Mouse (Mus musculus): ENCODE data around the gene Chst3. TPM values are rescaled to one million over a fixed set of nuclear protein-coding genes. Genes with fewer than 3 reads are reported as not detected.
"Not testable (repeated sequence)": the region's sequence is repeated elsewhere in the genome, so short reads cannot be mapped to it uniquely, and the experiment has no call there.

Chst3 gene
- 1 to 10 TPM; 1.0 to 1.1 TPM for total RNA-seq (2021)

- intact Hi-C loops (cut with DNase I): no loop called here
- peak; percentile 47 to 55 for DNase-seq
Observed at GRCm38 (mm10) chr10:60218591-60219499, at the start of gene Chst3. TSS of gene Chst3 (minus strand) at chr10:60219260.

GRCm38 (mm10) chr10:60268738-60269137 lies 49.7 kb upstream of the Chst3 start:
- intact Hi-C loops (cut with DNase I): no loop called here
- no peak for DNase-seq

GRCm38 (mm10) chr10:60266842-60267401 lies 47.9 kb upstream of the Chst3 start:
- intact Hi-C loops (cut with DNase I): no loop called here
- DNase-seq: no peak

- peak in 1 of 2 experiments; percentile 21 for DNase-seq
- intact Hi-C loops (cut with DNase I): no loop called here
Observed at GRCm38 (mm10) chr10:60265252-60265651, 46.2 kb upstream of the Chst3 start.

- peak in 1 of 2 experiments; percentile 7 for DNase-seq
- intact Hi-C loops (cut with DNase I): no loop called here
Observed at GRCm38 (mm10) chr10:60263351-60263750, 44.3 kb upstream of the Chst3 start.

- peak; percentile 87 to 89 for DNase-seq
- intact Hi-C loops (cut with DNase I): no loop called here
Observed at GRCm38 (mm10) chr10:60262386-60262785, 43.3 kb upstream of the Chst3 start.

- intact Hi-C loops (cut with DNase I): no loop called here
- DNase-seq: no peak
Observed at GRCm38 (mm10) chr10:60261530-60261929, 42.5 kb upstream of the Chst3 start.

- intact Hi-C loops (cut with DNase I): no loop called here
- DNase-seq: peak in 1 of 2 experiments; percentile 16
Observed at GRCm38 (mm10) chr10:60260557-60261294, 41.7 kb upstream of the Chst3 start.

- DNase-seq: no peak
- intact Hi-C loops (cut with DNase I): no loop called here
Observed at GRCm38 (mm10) chr10:60257261-60257825, 38.3 kb upstream of the Chst3 start.

- DNase-seq: no peak
- intact Hi-C loops (cut with DNase I): no loop called here
Observed at GRCm38 (mm10) chr10:60256088-60256487, 37.0 kb upstream of the Chst3 start.

- intact Hi-C loops (cut with DNase I): no loop called here
- no peak for DNase-seq
Observed at GRCm38 (mm10) chr10:60252606-60253005, 33.5 kb upstream of the Chst3 start.

- intact Hi-C loops (cut with DNase I): no loop called here
- no peak for DNase-seq
Observed at GRCm38 (mm10) chr10:60252187-60252586, 33.1 kb upstream of the Chst3 start.

GRCm38 (mm10) chr10:60250426-60250965 lies 31.4 kb upstream of the Chst3 start:
- intact Hi-C loops (cut with DNase I): no loop called here
- DNase-seq: no peak

GRCm38 (mm10) chr10:60248345-60248744 lies 29.3 kb upstream of the Chst3 start:
- not testable (repeated sequence) for DNase-seq
- intact Hi-C loops (cut with DNase I): loop anchor here (5.0 kb wide), 1 partner anchor 356 kb away; no protein-coding TSS in a partner anchor

GRCm38 (mm10) chr10:60246519-60246918 lies 27.5 kb upstream of the Chst3 start:
- peak; percentile 47 to 59 for DNase-seq
- intact Hi-C loops (cut with DNase I): loop anchor here (5.0 kb wide), 1 partner anchor 354 kb away; no protein-coding TSS in a partner anchor

- intact Hi-C loops (cut with DNase I): loop anchor here (1.0 to 5.0 kb wide), 3 partner anchors 37 to 353 kb away; no protein-coding TSS in a partner anchor
- no peak for DNase-seq
Observed at GRCm38 (mm10) chr10:60245635-60246034, 26.6 kb upstream of the Chst3 start.

- intact Hi-C loops (cut with DNase I): loop anchor here (1.0 to 5.0 kb wide), 3 partner anchors 38 to 353 kb away; no protein-coding TSS in a partner anchor
- peak; percentile 93 to 96 for DNase-seq
Observed at GRCm38 (mm10) chr10:60245041-60245440, 26.0 kb upstream of the Chst3 start.

- DNase-seq: no peak
- intact Hi-C loops (cut with DNase I): loop anchor here (1.0 to 2.0 kb wide), 2 partner anchors 39 to 53 kb away; no protein-coding TSS in a partner anchor
Observed at GRCm38 (mm10) chr10:60243941-60244340, 24.9 kb upstream of the Chst3 start.

GRCm38 (mm10) chr10:60240416-60240815 lies 21.4 kb upstream of the Chst3 start:
- no peak for DNase-seq
- intact Hi-C loops (cut with DNase I): no loop called here

Data from heart, postnatal 36 days (tissue).